Mouse (Mus musculus) kidney, adult 11 months (tissue): ENCODE results near the gene Ccdc152.
A peak's percentile ranks its signal among the peaks of the same experiment; 100 is the strongest.
"Not testable (repeated sequence)": the region's sequence is repeated elsewhere in the genome, so short reads cannot be mapped to it uniquely, and the experiment has no call there.

Source experiments
- DNase-seq: peaks from one replicate; pipeline ENCODE4 v3.0.0; 2022

Gene Ccdc152

GRCm38 (mm10) chr15:3273191-3273590 is 30.1 kb downstream of the Ccdc152 start:
- no peak for DNase-seq

DNA sequence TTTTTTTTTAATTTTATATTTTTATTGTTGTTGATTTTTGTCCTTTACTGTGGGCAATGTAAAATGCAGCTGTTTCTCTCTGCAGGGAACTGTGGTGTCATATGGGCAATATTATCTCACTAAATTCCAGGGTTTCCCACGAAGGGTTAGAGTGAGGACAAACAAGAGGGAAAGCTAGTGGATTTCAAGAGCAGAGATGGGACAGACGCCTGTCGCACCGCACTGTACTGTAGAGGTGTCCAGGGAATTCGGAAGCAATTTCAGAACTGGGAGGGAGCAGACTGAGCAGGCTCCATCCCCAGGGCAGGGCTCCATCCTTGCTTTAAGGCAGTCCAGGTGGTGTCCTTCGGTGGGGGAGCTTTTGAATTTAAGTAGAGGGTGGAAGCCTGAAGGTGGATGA is 32.1 kb downstream of the Ccdc152 start:
- no peak for DNase-seq

DNA sequence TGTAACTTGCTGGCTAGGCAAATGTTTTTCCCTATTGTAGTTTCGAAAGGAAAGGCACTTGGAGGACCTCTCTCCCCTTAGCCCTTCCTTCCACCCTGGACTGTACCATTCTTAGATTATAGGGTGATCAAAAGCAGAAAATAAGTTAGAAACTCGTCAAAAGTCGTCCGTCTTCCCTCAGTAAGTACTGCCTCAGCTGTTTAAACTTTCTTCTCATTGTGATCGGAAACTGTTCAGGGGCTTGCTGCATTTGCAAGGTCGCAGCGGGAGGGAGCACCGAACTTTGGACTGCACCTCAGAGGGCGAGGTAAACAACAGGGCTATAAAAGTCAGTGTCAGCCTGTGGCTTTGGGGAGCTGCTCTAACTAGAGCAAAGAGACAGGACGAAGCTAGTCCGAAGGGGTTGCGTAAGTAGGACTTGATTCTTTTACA is 32.7 kb downstream of the Ccdc152 start:
- DNase-seq: peak; percentile 89

GRCm38 (mm10) chr15:3269996-3270645 is 33.2 kb downstream of the Ccdc152 start:
- DNase-seq: peak; percentile 34

DNA sequence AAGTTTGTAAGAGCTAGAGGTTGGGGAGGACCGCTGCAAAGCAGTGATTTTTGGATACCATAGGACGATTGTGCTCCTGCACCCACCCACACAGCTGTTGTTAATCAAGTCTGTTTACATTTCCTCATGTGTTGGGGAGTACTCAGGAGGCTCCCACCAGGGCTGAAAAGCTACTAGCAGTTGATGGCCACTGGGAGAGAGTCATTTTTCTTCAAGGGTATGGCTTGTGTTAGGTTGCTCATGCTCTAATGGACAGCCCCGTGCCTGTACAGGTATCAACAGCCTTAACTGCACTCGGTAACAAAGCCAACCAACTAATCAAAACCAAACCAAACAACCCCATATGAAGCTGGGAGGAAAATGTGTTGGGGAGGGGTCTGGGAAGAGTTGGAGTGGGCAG is 33.8 kb downstream of the Ccdc152 start:
- DNase-seq: no peak

DNA sequence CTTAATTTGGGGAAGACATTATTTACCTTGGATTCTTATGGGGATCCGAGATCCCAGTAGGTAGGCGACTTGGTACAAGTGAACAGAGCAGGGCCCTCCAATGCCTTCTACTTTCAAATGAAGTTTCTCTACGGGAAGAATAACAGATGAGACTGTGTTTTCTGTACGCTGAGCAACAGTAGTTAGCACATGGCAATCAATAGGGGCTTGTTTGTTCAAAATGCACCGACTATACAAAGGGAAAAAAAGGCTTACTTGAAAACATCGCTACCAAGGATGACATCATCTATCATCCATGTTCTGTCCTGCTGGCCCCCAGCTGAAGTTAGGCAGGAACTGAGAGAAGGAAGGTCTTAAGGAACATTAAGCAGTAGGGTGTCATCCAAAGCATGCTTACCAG is 35.1 kb downstream of the Ccdc152 start, which contains the start of gene Selenop:
TSS of gene Selenop (plus strand) at position 301 of the 400 bp plus-strand sequence.
- DNase-seq: no peak

DNA sequence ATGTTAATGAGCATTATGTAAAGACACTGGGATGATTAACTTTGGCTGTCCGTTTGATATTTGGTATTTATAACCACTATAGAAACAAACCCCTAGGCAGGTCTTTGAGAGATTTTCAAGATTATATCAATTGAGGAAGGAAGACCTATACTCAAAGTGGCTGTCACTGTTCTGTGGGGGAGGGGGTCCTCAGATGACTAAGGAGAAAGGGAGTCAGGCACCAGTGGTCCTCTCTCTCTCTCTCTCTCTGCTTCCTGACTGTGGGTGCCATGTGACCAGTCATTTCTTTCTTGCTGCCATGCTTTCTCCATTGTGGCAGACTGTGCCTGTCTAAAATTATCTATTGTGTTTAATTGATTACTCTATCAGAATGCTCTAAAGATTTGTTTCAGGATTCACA is 38.5 kb downstream of the Ccdc152 start:
- no peak for DNase-seq

DNA sequence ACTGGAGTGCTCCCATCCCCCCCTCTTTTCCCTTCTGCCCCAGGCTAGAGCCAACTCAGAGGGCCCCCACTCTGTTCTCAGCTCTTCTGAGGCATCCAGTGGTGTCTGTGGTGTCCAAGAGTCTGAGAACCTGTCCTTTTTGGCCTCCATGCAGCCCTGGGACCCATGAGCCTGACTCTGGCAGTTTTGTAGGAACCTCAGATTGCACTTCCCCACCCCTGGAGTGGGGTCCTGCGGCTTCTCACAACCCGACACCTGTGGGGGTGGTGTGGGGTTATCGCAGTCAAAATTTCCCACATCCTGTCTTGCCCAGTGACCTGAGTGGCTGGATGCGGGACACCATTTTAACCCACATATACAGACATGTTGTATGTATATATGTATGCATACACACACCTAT is 39.0 kb downstream of the Ccdc152 start:
- no peak for DNase-seq

GRCm38 (mm10) chr15:3262883-3263282 is 40.4 kb downstream of the Ccdc152 start:
- no peak for DNase-seq

- DNase-seq: no peak
These were observed 43.0 kb downstream of the Ccdc152 start for GRCm38 (mm10) chr15:3260309-3260708.

DNA sequence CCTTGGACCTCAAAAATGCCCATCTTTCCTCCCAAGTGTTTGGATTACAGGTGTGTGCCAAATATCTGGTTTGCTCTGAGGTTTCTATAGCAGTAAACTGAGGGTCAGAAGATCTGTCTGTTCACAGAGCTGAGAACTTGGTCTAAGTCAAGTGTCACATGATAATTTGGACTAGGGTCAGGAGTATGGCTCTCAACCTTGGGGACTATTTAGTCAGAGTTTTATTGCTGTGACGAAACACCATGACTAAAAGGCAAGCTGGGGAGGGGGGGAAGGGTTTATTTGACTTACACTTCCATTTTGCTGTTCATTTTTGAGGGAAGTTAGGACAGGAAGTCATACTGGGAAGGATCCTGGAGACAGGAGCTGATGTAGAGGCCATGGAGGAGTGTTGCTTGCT is 44.3 kb downstream of the Ccdc152 start:
- no peak for DNase-seq

GRCm38 (mm10) chr15:3251718-3252067 is 51.6 kb downstream of the Ccdc152 start:
- DNase-seq: no peak

GRCm38 (mm10) chr15:3251031-3251717 is 52.2 kb downstream of the Ccdc152 start:
- no peak for DNase-seq

GRCm38 (mm10) chr15:3250620-3251019 is 52.7 kb downstream of the Ccdc152 start:
- DNase-seq: no peak

DNA sequence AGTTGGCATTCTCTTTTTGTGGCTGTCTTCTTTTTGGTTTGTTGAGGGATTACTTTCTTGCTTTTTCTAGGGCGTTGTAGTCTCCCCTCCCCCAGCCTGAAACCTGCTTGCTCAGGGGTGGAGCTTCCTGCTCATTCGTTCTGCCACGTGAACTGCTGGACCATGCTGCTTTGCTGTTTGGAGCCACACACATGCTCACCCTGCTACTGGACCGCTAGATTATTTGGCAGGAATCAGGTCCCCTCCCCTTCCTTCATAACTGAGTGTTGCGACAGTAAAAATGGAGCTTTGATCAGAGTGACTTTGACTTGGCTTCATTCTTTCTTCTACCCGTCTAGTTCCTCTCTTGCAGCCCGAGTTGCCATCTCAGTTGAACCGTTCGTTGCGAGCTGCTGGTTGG is 58.3 kb downstream of the Ccdc152 start:
- DNase-seq: not testable (repeated sequence)

- DNase-seq: no peak
These were observed 65.4 kb downstream of the Ccdc152 start for GRCm38 (mm10) chr15:3237963-3238362.

GRCm38 (mm10) chr15:3236338-3236737 is 67.0 kb downstream of the Ccdc152 start:
- DNase-seq: no peak

DNA sequence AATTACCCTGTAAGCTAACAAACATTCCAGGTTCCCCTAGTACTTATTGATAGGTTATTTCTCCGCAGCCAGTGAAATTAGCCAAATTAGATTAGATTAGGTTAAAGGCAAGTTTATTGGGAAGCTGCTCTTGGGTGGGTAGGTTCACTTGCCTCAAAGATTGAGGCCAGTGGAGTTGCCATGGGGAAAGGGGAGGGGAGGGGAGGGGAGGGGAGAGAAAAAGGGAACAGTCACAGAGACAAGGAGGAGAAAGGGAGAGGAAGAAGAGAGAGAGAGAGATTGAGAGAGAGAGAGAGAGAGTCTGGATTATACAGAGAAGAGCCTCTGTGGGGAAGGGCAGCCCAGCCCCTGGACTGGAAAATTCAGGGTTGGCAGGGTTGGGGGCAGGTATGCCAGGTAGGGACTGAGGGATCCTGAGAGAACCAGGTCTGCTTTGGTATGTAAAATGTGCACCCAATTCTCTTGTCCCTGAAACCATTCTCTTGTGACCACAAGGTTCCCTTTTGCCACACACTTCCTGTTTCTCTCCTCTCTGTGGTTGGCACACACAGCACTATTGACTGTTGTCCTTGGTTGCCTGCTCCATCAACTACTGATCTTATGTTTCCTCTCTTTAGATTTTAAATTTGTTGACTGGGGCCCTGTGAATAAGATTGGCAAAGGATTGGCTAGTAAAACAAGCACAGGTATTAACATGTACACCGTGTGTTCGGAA is 69.3 kb downstream of the Ccdc152 start:
- no peak for DNase-seq

GRCm38 (mm10) chr15:3232168-3232835 is 71.0 kb downstream of the Ccdc152 start:
- peak; percentile 22 for DNase-seq

DNA sequence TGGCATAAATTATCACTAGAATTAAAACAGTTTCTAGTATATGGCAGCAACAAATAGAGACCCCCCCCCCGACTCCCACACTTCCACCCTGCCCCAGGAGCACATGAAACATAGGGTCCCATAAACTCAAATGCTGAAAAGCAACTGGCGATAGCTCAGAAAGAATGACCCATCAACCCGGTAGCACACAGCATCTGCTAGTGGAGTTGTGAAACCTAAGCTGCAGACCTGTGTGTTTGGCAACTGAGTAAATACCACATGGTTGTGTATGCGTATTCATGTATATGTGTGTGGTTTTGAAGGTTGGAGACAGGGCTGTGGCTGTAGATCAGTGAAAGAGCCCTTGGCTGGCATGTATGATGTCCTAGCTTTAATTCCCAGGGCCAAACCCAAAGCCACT is 72.3 kb downstream of the Ccdc152 start:
- no peak for DNase-seq
